Mouse (Mus musculus): ENCODE measurements at regions not wholly inside any gene's neighbourhood (a gene's known extent, or its start where the extent isn't known, plus 50 kb on each side); places are given as distances from the start of the nearest gene placed in this dataset.

DNA sequence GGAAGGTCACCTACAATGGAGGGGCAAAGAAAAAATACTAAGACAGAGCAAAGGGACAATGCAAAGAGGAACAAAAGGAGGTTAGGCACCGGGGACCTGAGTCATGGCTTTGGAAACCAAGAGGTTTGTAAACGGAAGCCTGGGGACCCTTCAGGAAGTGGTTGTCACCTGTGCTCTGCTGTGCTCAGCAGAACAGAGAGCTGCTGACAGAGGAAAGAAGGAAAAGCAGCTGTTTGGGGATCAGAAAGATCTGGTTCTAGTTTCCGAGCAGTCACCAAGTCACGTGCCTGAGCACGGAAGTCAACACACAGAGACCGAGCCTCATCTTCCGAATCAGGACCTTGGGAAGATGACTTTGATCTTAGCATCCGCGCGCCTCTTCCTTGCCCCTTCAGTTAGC, 94.0 kb downstream of the Rap2a start:
- TF ChIP-seq CTCF (IDR thresholded peaks at IDR 0.05; ENCODE audit: insufficient read depth, low read length) (no peak), POLR2A (IDR thresholded peaks at IDR 0.05; ENCODE audit: borderline replicate concordance, extremely low read depth, low read depth, low read length) (no peak)
